ENCODE assay signal across 8 mouse cellular contexts in the genomic region with DNA sequence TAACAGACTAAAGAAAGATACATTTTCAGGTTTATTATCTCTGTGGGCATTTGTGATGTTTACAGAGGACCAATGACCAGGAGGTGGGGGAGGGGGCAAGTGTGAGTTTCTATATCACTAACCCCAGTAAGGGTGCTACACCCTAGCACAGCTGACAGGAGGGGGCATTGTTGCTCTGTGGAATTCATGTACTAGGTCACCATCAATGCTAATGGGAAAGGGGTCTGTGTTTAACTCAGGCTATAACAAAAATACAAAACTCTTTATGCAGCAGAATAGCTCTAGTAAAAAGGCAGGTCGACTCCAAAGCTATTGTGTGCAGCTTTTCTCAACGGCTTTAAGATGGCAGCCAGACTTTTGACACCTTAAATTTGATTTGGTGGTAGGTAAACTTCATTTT.
A peak's percentile ranks its signal among the peaks of the same experiment; 100 is the strongest.
DNase-seq lines count a peak whose midpoint lies in the region; ATAC-seq and TF ChIP-seq lines count a peak whose summit lies in the region.

No protein-coding gene starts in this region.

- no peaks in the 10 kb centered on the region for H3K36me3 ChIP-seq in heart, adult 2 months (ENCODE audit: control insufficient read depth, insufficient read depth, low read length)
- H3K36me3 ChIP-seq in heart, embryonic 11.5 days (ENCODE audit: control insufficient read depth, insufficient read depth, low read length) = no peaks in the 10 kb centered on the region
- H3K36me3 ChIP-seq in limb, embryonic 11.5 days (ENCODE audit: control insufficient read depth, insufficient read depth, low read length) = no peaks in the 10 kb centered on the region
- H3K36me3 ChIP-seq in midbrain, embryonic 11.5 days (ENCODE audit: control insufficient read depth, insufficient read depth, low read length) = no peaks in the 10 kb centered on the region

- H3K9me3 ChIP-seq in heart, embryonic 11.5 days (replicated peaks; ENCODE audit: control insufficient read depth, low read length) = no peaks in the 10 kb centered on the region
- no peaks in the 10 kb centered on the region for H3K9me3 ChIP-seq in limb, embryonic 11.5 days (ENCODE audit: control insufficient read depth, low read length)
- H3K9me3 ChIP-seq in midbrain, embryonic 11.5 days (ENCODE audit: control insufficient read depth, low read length) = no peaks in the 10 kb centered on the region

- peaks cover 4% of the 10 kb centered on the region for H3K4me1 ChIP-seq in heart, adult 2 months (ENCODE audit: control insufficient read depth, insufficient read depth, low read length)
- H3K4me1 ChIP-seq in heart, embryonic 11.5 days (ENCODE audit: control insufficient read depth, insufficient read depth, low read length) = no peaks in the 10 kb centered on the region; the same call in 1 of the 2 replicates
- H3K4me1 ChIP-seq in limb, embryonic 11.5 days (ENCODE audit: control insufficient read depth, insufficient read depth, low read length) = peaks cover 26% of the 10 kb centered on the region
- H3K4me1 ChIP-seq in midbrain, embryonic 11.5 days (ENCODE audit: control insufficient read depth, insufficient read depth, low read length) = peaks cover 21% of the 10 kb centered on the region

- no peak for TF ChIP-seq EP300 in heart, adult 2 months (IDR thresholded peaks at IDR 0.05; ENCODE audit: insufficient read depth, low read depth, low read length)

- ATAC-seq in heart, embryonic 11.5 days (replicated peaks; ENCODE audit: insufficient number of reproducible peaks, low FRiP score, low TSS enrichment) = no peak
- 0 out of 2 replicates have a peak, but pooled peaks have one; percentile 58 for ATAC-seq in limb, embryonic 11.5 days (ENCODE audit: insufficient number of reproducible peaks, low FRiP score, low TSS enrichment, low read depth)
- ATAC-seq in midbrain, embryonic 11.5 days (ENCODE audit: low FRiP score) = peak; percentile 54; the same call in 1 of the 2 replicates
- no peak for ATAC-seq in erythroblast, adult 5-6 weeks (replicated peaks; ENCODE audit: low FRiP score, poor library complexity, severe bottlenecking)
- ATAC-seq in CD4-positive, CD25-positive, alpha-beta regulatory T cell, adult 4 months = no peak

- no peak for DNase-seq in heart, adult 2 months
- peak; percentile 81 for DNase-seq in embryo, embryonic 10.5 days (ENCODE audit: low spot score)
- peak; percentile 5 to 26 for DNase-seq in heart, postnatal 14 days
- peak; percentile 71 for DNase-seq in limb, embryonic 11.5 days (ENCODE audit: low spot score)
- DNase-seq in midbrain, embryonic 11.5 days (ENCODE audit: low spot score, missing footprints) = no peak

- H3K27me3 ChIP-seq in heart, adult 2 months (ENCODE audit: control insufficient read depth, insufficient read depth, low read length) = no peaks in the 10 kb centered on the region; the same call in 1 of the 2 replicates
- no peaks in the 10 kb centered on the region for H3K27me3 ChIP-seq in heart, embryonic 11.5 days (ENCODE audit: control insufficient read depth, insufficient read depth, low read length)
- H3K27me3 ChIP-seq in limb, embryonic 11.5 days (ENCODE audit: control insufficient read depth, insufficient read depth, low read length) = no peaks in the 10 kb centered on the region
- no peaks in the 10 kb centered on the region for H3K27me3 ChIP-seq in midbrain, embryonic 11.5 days (ENCODE audit: control insufficient read depth, insufficient read depth, low read length)

- 19% methylated on average over 2 of the region's 2 CpGs for WGBS in heart, adult 2 months
- WGBS in heart, embryonic 11.5 days (ENCODE audit: insufficient replicate concordance) = 13% methylated on average over 2 of the region's 2 CpGs
- 15% methylated on average over 2 of the region's 2 CpGs for WGBS in limb, embryonic 11.5 days
- WGBS in midbrain, embryonic 11.5 days = 31% methylated on average over 2 of the region's 2 CpGs

- H3K79me2 ChIP-seq in heart, adult 2 months (replicated peaks; ENCODE audit: control insufficient read depth, insufficient read depth, low read length) = no peaks in the 10 kb centered on the region

- TF ChIP-seq POLR2A in heart, adult 2 months (IDR thresholded peaks at IDR 0.05; ENCODE audit: insufficient read depth, low read depth, low read length) = no peak

- intact Hi-C loops in heart, adult 2 months (cut with DNase I) = loop anchor here (5.0 to 10.0 kb wide), 2 partner anchors 212 to 550 kb away; no protein-coding TSS in a partner anchor
- intact Hi-C loops in heart, postnatal 14 days (cut with DNase I) = loop anchor here (2.0 to 5.0 kb wide), 2 partner anchors 547 to 746 kb away; no protein-coding TSS in a partner anchor

- H3K9ac ChIP-seq in heart, adult 2 months (ENCODE audit: low read depth, low read length) = no peak overlapping the region
- H3K9ac ChIP-seq in heart, embryonic 11.5 days (ENCODE audit: low read depth, low read length) = no peak overlapping the region
- no peak overlapping the region for H3K9ac ChIP-seq in limb, embryonic 11.5 days (ENCODE audit: low read length)
- no peak overlapping the region for H3K9ac ChIP-seq in midbrain, embryonic 11.5 days (ENCODE audit: low read length)

- no peak overlapping the region; the same call in 1 of the 2 replicates for H3K4me2 ChIP-seq in heart, embryonic 11.5 days
- H3K4me2 ChIP-seq in limb, embryonic 11.5 days (ENCODE audit: low read depth, severe bottlenecking) = no peak overlapping the region
- no peak overlapping the region for H3K4me2 ChIP-seq in midbrain, embryonic 11.5 days

- peak; percentile 61 for TF ChIP-seq CTCF in heart, adult 2 months (IDR thresholded peaks at IDR 0.05)

- no peak overlapping the region for H3K27ac ChIP-seq in heart, adult 2 months
- no peak overlapping the region for H3K27ac ChIP-seq in heart, embryonic 11.5 days (ENCODE audit: low read depth, low read length)
- no peak overlapping the region for H3K27ac ChIP-seq in limb, embryonic 11.5 days (replicated peaks; ENCODE audit: low read depth, low read length)
- no peak overlapping the region for H3K27ac ChIP-seq in midbrain, embryonic 11.5 days (ENCODE audit: low read depth, low read length)

- no peak overlapping the region for H3K4me3 ChIP-seq in heart, adult 2 months
- H3K4me3 ChIP-seq in heart, embryonic 11.5 days (ENCODE audit: low read depth, low read length) = no peak overlapping the region
- H3K4me3 ChIP-seq in limb, embryonic 11.5 days (ENCODE audit: low read depth, low read length) = no peak overlapping the region
- no peak overlapping the region for H3K4me3 ChIP-seq in midbrain, embryonic 11.5 days (ENCODE audit: low read depth, low read length)

Comparison
In these comparisons a context has a peak if more than half of its experiments do, and no peak if none do; other contexts are left out.
1. DNase-seq: peak in embryo, embryonic 10.5 days (single experiment), heart, postnatal 14 days (2 of 2) and limb, embryonic 11.5 days (single experiment); none in heart, adult 2 months (0 of 2) and midbrain, embryonic 11.5 days (single experiment).
2. ATAC-seq: peak in limb, embryonic 11.5 days (single experiment) and midbrain, embryonic 11.5 days (single experiment); none in heart, embryonic 11.5 days (single experiment), erythroblast, adult 5-6 weeks (single experiment) and CD4-positive, CD25-positive, alpha-beta regulatory T cell, adult 4 months (single experiment).